In genomic region chr13:69541776-69542175, GRCm38 (mm10) we compare ENCODE assay signal across 12 mouse cellular contexts. TPM values are rescaled to one million over a fixed set of nuclear protein-coding genes. Genes with fewer than 3 reads are reported as not detected.
A peak's percentile ranks its signal among the peaks of the same experiment; 100 is the strongest.
DNase-seq lines count a peak whose midpoint lies in the region; ATAC-seq lines count a peak whose summit lies in the region.
"Had no signal": no experiment of that assay in that cellular context is flagged by ENCODE, and none has a peak within 500 bp of the region (broad histone marks: within the 10 kb centered on the region; RNA-seq: fewer than 3 reads in every experiment).

No protein-coding gene starts in this region.

- no peaks in the 10 kb centered on the region for H3K36me3 ChIP-seq in lung, embryonic 15.5 days
- no peaks in the 10 kb centered on the region for H3K36me3 ChIP-seq in stomach, embryonic 16.5 days (ENCODE audit: control insufficient read depth, insufficient read depth, low read length)
- no peaks in the 10 kb centered on the region for H3K36me3 ChIP-seq in hindbrain, embryonic 16.5 days (ENCODE audit: control insufficient read depth, insufficient read depth, low read length)
- H3K36me3 ChIP-seq: hindbrain, embryonic 15.5 days; midbrain, embryonic 10.5 days had no signal

- ATAC-seq in lung, embryonic 15.5 days (ENCODE audit: borderline replicate concordance, extremely low read depth, low FRiP score, low TSS enrichment), result no peak
- peak; percentile 23; the same call in 1 of the 2 replicates for ATAC-seq in stomach, embryonic 16.5 days (ENCODE audit: insufficient read depth, low FRiP score)
- no peak for ATAC-seq in hindbrain, embryonic 16.5 days
- ATAC-seq: forebrain, embryonic 13.5 days had no signal

- no peak overlapping the region for H3K4me3 ChIP-seq in lung, embryonic 15.5 days
- H3K4me3 ChIP-seq in stomach, embryonic 16.5 days (replicated peaks; ENCODE audit: low read length), result no peak overlapping the region
- no peak overlapping the region for H3K4me3 ChIP-seq in hindbrain, embryonic 16.5 days (ENCODE audit: low read length)
- H3K4me3 ChIP-seq: forebrain, embryonic 13.5 days; hindbrain, embryonic 15.5 days; midbrain, embryonic 10.5 days had no signal

- peaks cover 29% of the 10 kb centered on the region for H3K4me1 ChIP-seq in lung, embryonic 15.5 days
- H3K4me1 ChIP-seq in stomach, embryonic 16.5 days (ENCODE audit: control insufficient read depth, insufficient read depth, low read length), result peaks cover 20% of the 10 kb centered on the region
- H3K4me1 ChIP-seq in hindbrain, embryonic 16.5 days (ENCODE audit: control insufficient read depth, insufficient read depth, low read depth, low read length), result peaks cover 8% of the 10 kb centered on the region

- WGBS in lung, embryonic 15.5 days, result 31% methylated on average over 10 of the region's 10 CpGs
- 35% methylated on average over 10 of the region's 10 CpGs for WGBS in stomach, embryonic 16.5 days
- WGBS in hindbrain, embryonic 16.5 days, result 69% methylated on average over 10 of the region's 10 CpGs

- H3K4me2 ChIP-seq in lung, embryonic 15.5 days, result 0 out of 2 replicates have a peak overlapping the region, but pooled peaks have one; percentile 5
- no peak overlapping the region for H3K4me2 ChIP-seq in stomach, embryonic 16.5 days (ENCODE audit: low read depth, low read length)
- no peak overlapping the region for H3K4me2 ChIP-seq in hindbrain, embryonic 16.5 days (ENCODE audit: low read length)
- H3K4me2 ChIP-seq: forebrain, embryonic 13.5 days; hindbrain, embryonic 15.5 days had no signal

- no peaks in the 10 kb centered on the region; the same call in 1 of the 2 replicates for H3K27me3 ChIP-seq in lung, embryonic 15.5 days
- no peaks in the 10 kb centered on the region for H3K27me3 ChIP-seq in stomach, embryonic 16.5 days (ENCODE audit: control insufficient read depth, insufficient read depth, low read length)
- H3K27me3 ChIP-seq in hindbrain, embryonic 16.5 days (replicated peaks; ENCODE audit: control insufficient read depth, insufficient read depth, low read length), result no peaks in the 10 kb centered on the region
- H3K27me3 ChIP-seq: hindbrain, embryonic 15.5 days had no signal

- intact Hi-C loops in heart, postnatal 36 days (cut with DNase I), result no loop called here

- no peak overlapping the region for H3K9ac ChIP-seq in lung, embryonic 15.5 days
- H3K9ac ChIP-seq in stomach, embryonic 16.5 days (ENCODE audit: low read length), result 0 out of 2 replicates have a peak overlapping the region, but pooled peaks have one; percentile 8
- H3K9ac ChIP-seq in hindbrain, embryonic 16.5 days (ENCODE audit: low read depth, low read length), result no peak overlapping the region
- H3K9ac ChIP-seq: forebrain, embryonic 13.5 days; hindbrain, embryonic 15.5 days had no signal

- peak; percentile 43 to 60 for DNase-seq in heart, adult 18-20 months
- no peak for DNase-seq in heart, postnatal 36 days
- no peak for DNase-seq in lung, postnatal 14 days
- DNase-seq in heart, postnatal 4 days, result peak; percentile 40
- no peak for DNase-seq in adrenal gland, adult 8-10 months
- DNase-seq: thymus, postnatal 14 days had no signal

- H3K27ac ChIP-seq in lung, embryonic 15.5 days, result no peak overlapping the region
- H3K27ac ChIP-seq in stomach, embryonic 16.5 days (ENCODE audit: low read length), result peak overlapping the region; percentile 82
- no peak overlapping the region for H3K27ac ChIP-seq in hindbrain, embryonic 16.5 days (ENCODE audit: low read depth, low read length)
- H3K27ac ChIP-seq: forebrain, embryonic 13.5 days; hindbrain, embryonic 15.5 days; midbrain, embryonic 10.5 days had no signal

- no peaks in the 10 kb centered on the region for H3K9me3 ChIP-seq in lung, embryonic 15.5 days
- H3K9me3 ChIP-seq in stomach, embryonic 16.5 days (replicated peaks; ENCODE audit: control insufficient read depth, low read length), result no peaks in the 10 kb centered on the region
- H3K9me3 ChIP-seq in hindbrain, embryonic 16.5 days (ENCODE audit: control insufficient read depth, low read length), result no peaks in the 10 kb centered on the region
- H3K9me3 ChIP-seq: forebrain, embryonic 13.5 days; hindbrain, embryonic 15.5 days; midbrain, embryonic 10.5 days had no signal

RNA-seq across cellular contexts. Expression of gene Tent4a, which starts 7.4 kb away (rescaled TPM):
- 10 to 100 TPM; 10.4 to 11.1 TPM for total RNA-seq in heart, adult 18-20 months (2021)
- total RNA-seq in heart, postnatal 36 days (2021), result 10 to 100 TPM; 12.8 to 14.4 TPM
- 5.3 and 5.7 TPM in 2 replicates for polyA plus RNA-seq in lung, embryonic 15.5 days (2015; fragmentation: Nextera tagmentation; extraction: Ambion mirVana)
- total RNA-seq in heart, postnatal 4 days (2021), result 10 to 100 TPM; 23.1 to 25.0 TPM
- polyA plus RNA-seq in stomach, embryonic 16.5 days (2015; fragmentation: Nextera tagmentation; extraction: Ambion mirVana), result 4.3 and 4.8 TPM in 2 replicates
- 5.7 and 6.4 TPM in 2 replicates for polyA plus RNA-seq in hindbrain, embryonic 16.5 days (2015; fragmentation: Nextera tagmentation; extraction: Ambion mirVana)
- 10 to 100 TPM; 22.6 to 24.5 (median 23.7) TPM for total RNA-seq in adrenal gland, adult 8-10 months (2022)

RNA-seq across cellular contexts. Expression of gene Nsun2, which starts 8.2 kb away (rescaled TPM):
- total RNA-seq in heart, adult 18-20 months (2021), result 10 to 100 TPM; 47.1 to 49.1 TPM
- total RNA-seq in heart, postnatal 36 days (2021), result 10 to 100 TPM; 41.4 to 48.9 TPM
- polyA plus RNA-seq in lung, embryonic 15.5 days (2015; fragmentation: Nextera tagmentation; extraction: Ambion mirVana), result 112 and 113 TPM in 2 replicates
- 10 to 100 TPM; 48.9 to 50.9 TPM for total RNA-seq in heart, postnatal 4 days (2021)
- 108 and 114 TPM in 2 replicates for polyA plus RNA-seq in stomach, embryonic 16.5 days (2015; fragmentation: Nextera tagmentation; extraction: Ambion mirVana)
- 73.8 and 77.7 TPM in 2 replicates for polyA plus RNA-seq in hindbrain, embryonic 16.5 days (2015; fragmentation: Nextera tagmentation; extraction: Ambion mirVana)
- 10 to 100 TPM; 82.8 to 94.0 (median 84.4) TPM for total RNA-seq in adrenal gland, adult 8-10 months (2022)

Comparison
In these comparisons a context has a peak if more than half of its experiments do, and no peak if none do; other contexts are left out.
1. DNase-seq: peak in heart, adult 18-20 months (2 of 2) and heart, postnatal 4 days (single experiment); none in heart, postnatal 36 days (0 of 2), lung, postnatal 14 days (single experiment) and adrenal gland, adult 8-10 months (single experiment).